Mouse (Mus musculus): ENCODE measurements around the gene Lrig1.

- TF ChIP-seq CTCF (IDR thresholded peaks at IDR 0.05; ENCODE audit: low read depth, low read length): no peak
- no peak for TF ChIP-seq POLR2A (IDR thresholded peaks at IDR 0.05; ENCODE audit: borderline replicate concordance, low read depth, low read length)
These were observed 117.9 kb downstream of the Lrig1 start for GRCm38 (mm10) chr6:94582055-94582454.

Data from bone marrow macrophage, adult 2 months (primary cell).